Mouse (Mus musculus) bone marrow, adult 2 months (tissue): Measurements from ENCODE around the gene Gdi1.

ENCODE experiments used
- CTCF ChIP-seq: fragments of 200-500 bp; IDR thresholded peaks from 2 replicates; pipeline ENCODE4 v1.5.1; 2011; ENCODE audit warnings: low read length, control low read depth; ENCODE audit not compliant: control insufficient read depth, insufficient read depth
- POLR2A ChIP-seq: fragments of 200-500 bp; IDR thresholded peaks from 2 replicates; pipeline ENCODE4 v1.6.1; 2011; ENCODE audit warnings: low read depth, mild to moderate bottlenecking, control low read depth, low read length, borderline replicate concordance; ENCODE audit not compliant: control insufficient read depth

GRCm38 (mm10) chrX:74273422-74274322, 31.1 kb upstream of the Gdi1 start:
- TF ChIP-seq CTCF = no peak
- TF ChIP-seq POLR2A = no peak
